Mouse (Mus musculus) kidney, adult 2 months (tissue): ENCODE results near the gene Chid1.

Experiments used
- CTCF ChIP-seq: fragments of 200-500 bp; conservative IDR thresholded peaks from 2 replicates; pipeline ENCODE4 v1.5.1; 2011; ENCODE audit warnings: low read depth, mild to moderate bottlenecking, control low read depth, low read length, moderate library complexity, mixed read lengths; ENCODE audit not compliant: insufficient read depth, insufficient read length
- POLR2A ChIP-seq: fragments of 200-500 bp; IDR thresholded peaks from one replicate; pipeline ENCODE4 v1.6.1; 2011; ENCODE audit warnings: low read depth, low read length, control low read depth

DNA sequence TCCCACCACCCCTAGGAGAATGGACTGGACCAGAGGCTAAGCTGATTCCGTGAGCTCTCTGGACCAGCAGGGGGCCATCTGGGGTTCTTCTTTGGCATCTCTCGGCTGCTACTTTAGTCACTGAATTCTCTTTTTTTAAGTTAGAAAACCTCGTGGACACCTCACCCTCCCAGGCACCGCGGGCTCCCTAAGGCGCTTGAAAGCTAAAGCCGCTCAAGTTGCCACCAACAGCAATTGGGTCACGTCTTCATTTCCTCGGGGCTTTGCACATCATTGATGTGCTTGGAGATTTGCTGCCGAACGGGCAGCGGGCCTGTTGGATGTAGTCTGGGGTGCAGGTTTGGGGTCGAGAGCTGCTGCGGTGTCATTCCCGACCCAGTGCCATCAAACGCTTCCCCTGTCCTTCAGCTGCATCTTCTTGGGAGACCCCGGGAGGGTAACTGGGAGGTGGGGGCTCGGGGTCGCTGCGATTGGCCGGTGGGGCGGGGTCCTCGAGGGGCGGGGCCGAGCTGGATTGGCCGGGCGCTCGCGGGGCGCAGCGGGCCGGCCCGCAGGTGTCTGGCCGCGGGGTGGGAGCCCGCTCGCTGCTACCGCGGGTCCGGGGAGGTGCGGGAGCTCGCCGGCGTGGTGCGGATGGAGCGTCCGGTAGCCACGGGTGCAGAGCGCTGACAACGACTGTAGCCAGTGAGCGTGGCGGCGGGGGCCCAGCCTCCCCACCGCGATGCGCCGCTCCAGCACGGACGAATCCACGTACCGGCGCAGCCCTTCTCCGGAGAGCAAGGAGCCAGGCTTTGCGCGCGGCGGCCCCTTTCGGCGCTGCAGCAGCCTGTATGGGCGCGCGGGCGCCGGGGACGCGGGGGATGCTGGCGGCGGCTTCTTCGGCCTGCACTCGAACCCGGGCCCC is 57.9 kb downstream of the Chid1 start:
- TF ChIP-seq CTCF = peak; percentile 40; the same call in 1 of the 2 replicates
- no peak for TF ChIP-seq POLR2A
